Mouse (Mus musculus): ENCODE measurements at regions not wholly inside any gene's neighbourhood (a gene's known extent, or its start where the extent isn't known, plus 50 kb on each side); places are given as distances from the start of the nearest gene placed in this dataset.

DNA sequence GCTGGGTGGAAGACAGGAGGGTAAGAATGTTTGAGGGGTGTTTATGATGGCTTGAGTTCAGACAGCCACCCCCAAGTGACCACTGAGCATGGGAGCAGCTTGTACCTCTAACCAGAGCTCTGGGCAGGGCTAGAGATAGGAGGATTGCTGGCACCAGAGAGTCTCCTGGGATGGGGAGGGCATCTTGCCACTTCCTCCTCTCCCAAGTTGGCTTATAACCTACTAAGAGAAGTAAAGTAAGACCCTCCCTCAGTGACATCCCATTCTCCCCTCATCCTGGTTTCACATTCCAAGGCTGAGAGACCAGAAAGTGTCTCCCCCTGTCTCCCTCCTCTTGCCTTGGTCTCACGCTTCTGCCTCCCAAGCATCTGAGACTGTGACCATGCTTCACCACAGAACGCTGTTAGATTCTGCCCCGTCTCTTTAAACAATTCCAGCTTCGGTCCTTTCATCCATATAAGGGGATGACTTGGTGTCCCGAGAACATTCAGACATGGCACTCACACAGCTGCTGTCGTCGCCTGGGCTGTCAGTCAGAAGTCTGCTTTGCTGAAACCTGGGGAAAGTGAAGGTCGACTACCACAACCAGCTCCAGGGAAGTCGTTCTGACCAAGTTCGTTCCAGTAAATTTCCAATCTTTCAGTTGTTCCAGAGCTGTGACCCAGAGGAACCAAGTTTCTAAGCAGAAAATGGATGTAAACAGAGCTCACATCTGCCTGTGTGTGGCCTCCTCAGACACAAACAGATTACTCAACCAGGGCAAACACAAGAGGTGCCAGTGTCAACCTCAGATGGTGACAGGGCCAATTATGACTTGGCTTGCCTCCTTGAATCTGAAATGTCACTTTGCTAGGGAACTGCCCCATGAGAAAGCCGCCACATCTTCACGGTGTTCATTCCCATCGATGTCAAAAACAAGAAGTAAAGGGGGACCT, 85.3 kb upstream of the Rbms3 start:
- no peak for ATAC-seq
- H3K36me3 ChIP-seq (ENCODE audit: control insufficient read depth, insufficient read depth) = no peaks in the 10 kb centered on the region
- no peak overlapping the region for H3K4me2 ChIP-seq (replicated peaks; ENCODE audit: low read depth)
- no peak overlapping the region for H3K9ac ChIP-seq (ENCODE audit: low read depth, low read length)
- no peak for TF ChIP-seq CTCF (IDR thresholded peaks at IDR 0.05; ENCODE audit: low read depth)
- no peaks in the 10 kb centered on the region for H3K4me1 ChIP-seq (replicated peaks; ENCODE audit: control insufficient read depth, insufficient read depth, low read length)
- 66% methylated on average over 13 of the region's 13 CpGs for WGBS
- no peaks in the 10 kb centered on the region for H3K9me3 ChIP-seq (ENCODE audit: control insufficient read depth)
- H3K4me3 ChIP-seq (ENCODE audit: low read depth, low read length) = no peak overlapping the region
- no peaks in the 10 kb centered on the region for H3K27me3 ChIP-seq (replicated peaks; ENCODE audit: control insufficient read depth, insufficient read depth, low read length)
- no peak overlapping the region for H3K27ac ChIP-seq (ENCODE audit: low read depth, low read length)

DNA sequence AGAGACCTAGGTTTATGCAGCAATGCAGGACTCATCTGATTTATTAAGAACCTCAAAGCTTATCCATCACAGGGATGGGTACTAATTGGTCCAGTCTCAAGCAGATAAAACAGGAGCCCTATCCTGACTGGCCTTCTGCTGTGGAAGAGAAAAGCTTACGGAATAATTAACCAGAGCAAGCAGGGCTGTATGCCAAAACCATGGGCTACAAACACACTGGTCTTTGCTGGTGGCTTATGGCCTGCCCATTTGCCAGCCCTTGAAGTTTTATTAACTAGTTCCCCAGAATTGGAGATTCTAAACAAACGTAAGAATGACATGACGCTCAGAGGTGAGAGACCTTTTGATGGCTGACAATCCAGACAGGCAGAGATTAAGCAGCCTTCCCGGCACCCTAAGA, 83.4 kb upstream of the Rbms3 start:
- H3K4me1 ChIP-seq (replicated peaks; ENCODE audit: control insufficient read depth, insufficient read depth, low read length) = no peaks in the 10 kb centered on the region
- H3K9me3 ChIP-seq (ENCODE audit: control insufficient read depth) = no peaks in the 10 kb centered on the region
- no peak for ATAC-seq

DNA sequence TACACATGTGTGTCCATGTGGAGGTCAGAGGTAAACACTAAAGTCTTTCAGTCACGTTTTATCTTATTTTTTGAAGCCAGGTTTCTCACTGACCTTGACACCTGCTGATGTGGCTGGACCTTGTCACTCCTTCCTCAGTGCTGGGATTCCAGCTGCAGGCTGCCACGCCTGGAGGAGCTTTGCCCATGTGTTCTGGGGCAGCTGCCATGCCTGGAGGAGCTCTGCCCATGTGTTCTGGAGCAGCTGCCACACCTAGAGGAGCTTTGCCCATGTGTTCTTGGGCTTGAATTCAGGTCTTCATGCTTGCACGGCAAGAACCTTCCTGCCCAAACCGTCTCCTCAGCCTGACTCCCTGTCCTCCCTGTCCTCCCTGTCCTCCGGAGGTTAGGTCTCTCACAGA, 82.1 kb upstream of the Rbms3 start:
- WGBS = 78% methylated on average over 5 of the region's 5 CpGs
- H3K4me2 ChIP-seq (replicated peaks; ENCODE audit: low read depth) = no peak overlapping the region
- no peak for TF ChIP-seq CTCF (IDR thresholded peaks at IDR 0.05; ENCODE audit: low read depth)
- no peak for ATAC-seq
- H3K9me3 ChIP-seq (ENCODE audit: control insufficient read depth) = no peaks in the 10 kb centered on the region
- H3K27me3 ChIP-seq (replicated peaks; ENCODE audit: control insufficient read depth, insufficient read depth, low read length) = no peaks in the 10 kb centered on the region
- H3K27ac ChIP-seq (ENCODE audit: low read depth, low read length) = no peak overlapping the region
- H3K4me1 ChIP-seq (replicated peaks; ENCODE audit: control insufficient read depth, insufficient read depth, low read length) = no peaks in the 10 kb centered on the region
- no peak overlapping the region for H3K9ac ChIP-seq (ENCODE audit: low read depth, low read length)
- no peak overlapping the region for H3K4me3 ChIP-seq (ENCODE audit: low read depth, low read length)
- no peaks in the 10 kb centered on the region for H3K36me3 ChIP-seq (ENCODE audit: control insufficient read depth, insufficient read depth)

More for the DNA sequence above, 83.4 kb upstream of the Rbms3 start:
- Histone ChIP-seq H3K9ac (ENCODE audit: low read depth, low read length) (no peak overlapping the region), H3K27ac (ENCODE audit: low read depth, low read length) (no peak overlapping the region), H3K4me2 (replicated peaks; ENCODE audit: low read depth) (no peak overlapping the region), H3K36me3 (ENCODE audit: control insufficient read depth, insufficient read depth) (no peaks in the 10 kb centered on the region), H3K4me3 (ENCODE audit: low read depth, low read length) (no peak overlapping the region), H3K27me3 (replicated peaks; ENCODE audit: control insufficient read depth, insufficient read depth, low read length) (no peaks in the 10 kb centered on the region)
- WGBS = 81% methylated on average over 4 of the region's 4 CpGs
- TF ChIP-seq CTCF (IDR thresholded peaks at IDR 0.05; ENCODE audit: low read depth) = no peak

DNA sequence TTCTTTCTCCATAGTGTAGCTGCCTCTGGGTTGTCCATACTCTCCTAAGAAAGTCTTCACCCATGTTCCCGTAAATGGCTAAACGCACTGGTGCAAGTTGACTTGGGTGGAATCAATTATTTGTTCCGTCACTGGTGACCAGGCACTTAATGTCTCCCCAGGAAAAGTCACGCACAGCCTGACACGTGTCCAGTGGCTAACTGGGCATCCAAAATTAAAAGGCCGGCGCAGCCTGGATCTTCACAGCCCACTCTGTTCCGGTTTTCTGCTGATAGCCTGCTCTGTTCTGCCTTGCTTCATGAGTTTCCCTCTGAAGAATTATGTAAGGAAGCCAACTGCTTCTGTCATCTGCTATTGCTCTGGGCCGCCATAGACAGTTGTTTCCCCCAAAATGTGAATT, 81.3 kb upstream of the Rbms3 start:
- H3K4me2 ChIP-seq (replicated peaks; ENCODE audit: low read depth) = no peak overlapping the region
- no peaks in the 10 kb centered on the region for H3K27me3 ChIP-seq (replicated peaks; ENCODE audit: control insufficient read depth, insufficient read depth, low read length)
- no peaks in the 10 kb centered on the region for H3K9me3 ChIP-seq (ENCODE audit: control insufficient read depth)
- H3K9ac ChIP-seq (ENCODE audit: low read depth, low read length) = no peak overlapping the region
- H3K4me1 ChIP-seq (replicated peaks; ENCODE audit: control insufficient read depth, insufficient read depth, low read length) = no peaks in the 10 kb centered on the region
- no peak for TF ChIP-seq CTCF (IDR thresholded peaks at IDR 0.05; ENCODE audit: low read depth)
- ATAC-seq = no peak
- H3K36me3 ChIP-seq (ENCODE audit: control insufficient read depth, insufficient read depth) = no peaks in the 10 kb centered on the region
- no peak overlapping the region for H3K4me3 ChIP-seq (ENCODE audit: low read depth, low read length)
- WGBS = 92% methylated on average over 9 of the region's 9 CpGs
- no peak overlapping the region for H3K27ac ChIP-seq (ENCODE audit: low read depth, low read length)

DNA sequence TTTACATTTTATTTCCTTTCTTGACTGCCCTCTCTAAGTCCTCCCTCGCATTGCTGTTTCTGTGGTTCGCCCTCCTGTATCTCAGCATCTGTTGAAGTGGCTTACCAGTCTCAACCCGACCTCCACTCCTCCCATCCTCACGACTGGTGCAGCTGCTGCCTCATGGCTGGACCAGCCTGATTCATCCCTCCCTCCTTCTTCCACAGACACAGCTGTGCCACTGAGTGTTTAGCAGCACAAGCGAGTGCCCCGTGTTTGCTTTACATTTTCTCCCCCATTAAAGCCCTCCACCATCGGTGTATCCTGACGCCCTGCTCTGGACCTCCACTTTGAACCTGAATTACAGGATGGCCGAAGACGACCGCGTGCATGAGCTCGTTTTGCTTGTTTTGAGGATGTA, 80.0 kb upstream of the Rbms3 start:
- H3K9me3 ChIP-seq (ENCODE audit: control insufficient read depth) = no peaks in the 10 kb centered on the region
- H3K9ac ChIP-seq (ENCODE audit: low read depth, low read length) = no peak overlapping the region
- no peak for ATAC-seq
- no peaks in the 10 kb centered on the region for H3K27me3 ChIP-seq (replicated peaks; ENCODE audit: control insufficient read depth, insufficient read depth, low read length)
- no peak overlapping the region for H3K4me3 ChIP-seq (ENCODE audit: low read depth, low read length)
- no peak for TF ChIP-seq CTCF (IDR thresholded peaks at IDR 0.05; ENCODE audit: low read depth)
- H3K27ac ChIP-seq (ENCODE audit: low read depth, low read length) = no peak overlapping the region
- no peaks in the 10 kb centered on the region for H3K4me1 ChIP-seq (replicated peaks; ENCODE audit: control insufficient read depth, insufficient read depth, low read length)
- WGBS = 80% methylated on average over 13 of the region's 13 CpGs
- H3K4me2 ChIP-seq (replicated peaks; ENCODE audit: low read depth) = no peak overlapping the region
- no peaks in the 10 kb centered on the region for H3K36me3 ChIP-seq (ENCODE audit: control insufficient read depth, insufficient read depth)

DNA sequence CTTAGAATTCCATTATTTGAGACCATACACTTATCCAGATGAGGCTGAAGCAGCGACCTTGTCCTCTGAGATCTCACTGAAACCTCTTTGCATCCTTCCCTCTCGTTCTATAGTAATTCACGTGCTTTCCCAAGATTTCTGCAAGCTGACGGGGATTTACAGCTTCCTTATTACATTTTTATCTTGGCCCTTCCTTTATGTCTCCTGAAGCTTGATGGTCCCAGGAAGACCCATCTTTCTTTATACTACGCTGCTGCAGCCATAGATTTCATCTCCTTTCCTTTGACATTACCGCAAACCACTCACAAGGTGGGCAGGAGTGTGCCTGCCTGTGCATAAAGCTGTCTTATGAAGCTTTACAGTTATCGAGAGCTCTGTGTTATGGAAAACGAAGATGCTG, 63.3 kb upstream of the Rbms3 start:
- 84% methylated on average over 8 of the region's 8 CpGs for WGBS
- H3K4me1 ChIP-seq (replicated peaks; ENCODE audit: control insufficient read depth, insufficient read depth, low read length) = no peaks in the 10 kb centered on the region
- H3K9me3 ChIP-seq (ENCODE audit: control insufficient read depth) = no peaks in the 10 kb centered on the region; the same call in 1 of the 2 replicates
- ATAC-seq = no peak
- no peaks in the 10 kb centered on the region for H3K36me3 ChIP-seq (ENCODE audit: control insufficient read depth, insufficient read depth)
- no peak overlapping the region for H3K27ac ChIP-seq (ENCODE audit: low read depth, low read length)
- no peaks in the 10 kb centered on the region for H3K27me3 ChIP-seq (replicated peaks; ENCODE audit: control insufficient read depth, insufficient read depth, low read length)
- no peak overlapping the region for H3K9ac ChIP-seq (ENCODE audit: low read depth, low read length)
- no peak overlapping the region for H3K4me2 ChIP-seq (replicated peaks; ENCODE audit: low read depth)
- no peak overlapping the region for H3K4me3 ChIP-seq (ENCODE audit: low read depth, low read length)
- TF ChIP-seq CTCF (IDR thresholded peaks at IDR 0.05; ENCODE audit: low read depth) = no peak

Measured in intestine, postnatal 0 days (tissue).